Mouse (Mus musculus) stomach, postnatal 0 days (tissue): ENCODE measurements around the gene Iqce. TPM values are rescaled to one million over a fixed set of nuclear protein-coding genes. Genes with fewer than 3 reads are reported as not detected.

Experiments
- ATAC-seq: fragments of 200-750 bp; cut with Nextera tagmentation; 2 replicates; pipeline ENCODE4 v1.8.0; 2017; ENCODE audit not compliant: low FRiP score, low TSS enrichment
- DNase-seq: peaks from one replicate; pipeline ENCODE4 v3.0.0-alpha.2; 2016; ENCODE audit warnings: low spot score
- H3K27ac ChIP-seq: fragments of 300-500 bp; sonication (generic); replicated peaks from 2 replicates; pipeline ENCODE4 v1.5.1; 2014; ENCODE audit warnings: mild to moderate bottlenecking, control low read depth
- H3K27me3 ChIP-seq: fragments of 300-500 bp; sonication (generic); 2 replicates; pipeline ENCODE4 v1.6.1; 2014; ENCODE audit warnings: low read length; ENCODE audit not compliant: control insufficient read depth, insufficient read depth
- H3K36me3 ChIP-seq: fragments of 300-500 bp; sonication (generic); 2 replicates; pipeline ENCODE4 v1.6.1; 2014; ENCODE audit warnings: low read length, mixed read lengths; ENCODE audit not compliant: control insufficient read depth, insufficient read depth
- H3K4me1 ChIP-seq: fragments of 300-500 bp; sonication (generic); replicated peaks from 2 replicates; pipeline ENCODE4 v1.6.1; 2014; ENCODE audit warnings: antibody characterized with exemption; ENCODE audit not compliant: control insufficient read depth, insufficient read depth
- H3K4me2 ChIP-seq: fragments of 300-500 bp; sonication (generic); replicated peaks from 2 replicates; pipeline ENCODE4 v1.6.1; 2014; ENCODE audit warnings: low read depth, mild to moderate bottlenecking, control low read depth, moderate library complexity
- H3K4me3 ChIP-seq: fragments of 300-500 bp; sonication (generic); 2 replicates; pipeline ENCODE4 v1.5.1; 2014; ENCODE audit warnings: low read depth, low read length, control low read depth
- H3K9ac ChIP-seq: fragments of 300-500 bp; sonication (generic); 2 replicates; pipeline ENCODE4 v1.6.1; 2014; ENCODE audit warnings: mild to moderate bottlenecking, low read length, control low read depth, mixed read lengths
- H3K9me3 ChIP-seq: fragments of 300-500 bp; sonication (generic); 2 replicates; pipeline ENCODE4 v1.6.1; 2016; ENCODE audit warnings: low read length; ENCODE audit not compliant: control insufficient read depth
- CTCF ChIP-seq: IDR thresholded peaks from 2 replicates; pipeline ENCODE4 v1.5.1; 2016; ENCODE audit warnings: antibody characterized with exemption, low read depth, mild to moderate bottlenecking, moderate library complexity
- EP300 ChIP-seq: optimal IDR thresholded peaks from 2 replicates; pipeline ENCODE3; 2016; ENCODE audit warnings: antibody characterized with exemption
- WGBS: fragments of 180-500 bp; shearing (Covaris S2); extraction: QIAGEN DNeasy Blood & Tissue Kit; methylation state at CpG from one replicate; pipeline ENCODE4 v1.1.7; 2014; 5-methylcytosine and 5-hydroxymethylcytosine counted together
- polyA plus RNA-seq: library from polyadenylated mRNA; unstranded; fragments of >200 nt; fragmentation: Nextera tagmentation; extraction: Ambion mirVana; gene quantifications from 2 replicates; pipeline ENCODE4 v1.2.1, GENCODE M21; 2015

Gene Iqce
- polyA plus RNA-seq, 1 experiment from 2014 or later = 6.0 TPM

GRCm38 (mm10) chr5:140623791-140624190, 78.4 kb downstream of the Iqce start:
- Histone ChIP-seq H3K4me1 (no peaks in the 10 kb centered on the region), H3K9me3 (no peaks in the 10 kb centered on the region), H3K27me3 (no peaks in the 10 kb centered on the region), H3K36me3 (peaks cover 33% of the 10 kb centered on the region), H3K4me3 (no peak overlapping the region), H3K9ac (no peak overlapping the region), H3K4me2 (no peak overlapping the region), H3K27ac (no peak overlapping the region)
- no peak for TF ChIP-seq EP300
- no peak for TF ChIP-seq CTCF
- no peak for ATAC-seq
- WGBS = 71% methylated on average over 4 of the region's 4 CpGs
- no peak for DNase-seq

- Histone ChIP-seq H3K9me3 (no peaks in the 10 kb centered on the region), H3K4me2 (no peak overlapping the region), H3K36me3 (peaks cover 30% of the 10 kb centered on the region), H3K4me1 (no peaks in the 10 kb centered on the region), H3K27me3 (no peaks in the 10 kb centered on the region), H3K4me3 (no peak overlapping the region), H3K9ac (no peak overlapping the region), H3K27ac (no peak overlapping the region)
- DNase-seq = no peak
- WGBS = 88% methylated on average over 23 of the region's 23 CpGs
- ATAC-seq = no peak; the same call in 1 of the 2 replicates
- TF ChIP-seq EP300 (no peak), CTCF (no peak)
These were observed 79.1 kb downstream of the Iqce start for GRCm38 (mm10) chr5:140622978-140623670.

GRCm38 (mm10) chr5:140621517-140621916, 80.7 kb downstream of the Iqce start:
- H3K27me3 ChIP-seq = no peaks in the 10 kb centered on the region
- no peak for ATAC-seq
- H3K27ac ChIP-seq = no peak overlapping the region
- H3K9me3 ChIP-seq = no peaks in the 10 kb centered on the region
- H3K36me3 ChIP-seq = peaks cover 17% of the 10 kb centered on the region
- WGBS = 71% methylated on average over 10 of the region's 10 CpGs
- TF ChIP-seq EP300 (no peak), CTCF (peak; percentile 20; the same call in 1 of the 2 replicates)
- H3K9ac ChIP-seq = no peak overlapping the region
- no peak for DNase-seq
- H3K4me1 ChIP-seq = no peaks in the 10 kb centered on the region
- no peak overlapping the region for H3K4me3 ChIP-seq
- no peak overlapping the region for H3K4me2 ChIP-seq

GRCm38 (mm10) chr5:140621092-140621491, 81.1 kb downstream of the Iqce start:
- H3K27me3 ChIP-seq = no peaks in the 10 kb centered on the region
- no peak overlapping the region for H3K4me2 ChIP-seq
- no peaks in the 10 kb centered on the region for H3K4me1 ChIP-seq
- no peak for TF ChIP-seq CTCF
- TF ChIP-seq EP300 = no peak
- H3K27ac ChIP-seq = no peak overlapping the region
- no peak for ATAC-seq
- WGBS = 69% methylated on average over 9 of the region's 9 CpGs
- H3K4me3 ChIP-seq = no peak overlapping the region
- peaks cover 17% of the 10 kb centered on the region for H3K36me3 ChIP-seq
- H3K9ac ChIP-seq = no peak overlapping the region
- no peaks in the 10 kb centered on the region for H3K9me3 ChIP-seq
- no peak for DNase-seq

GRCm38 (mm10) chr5:140619895-140620736, 82.1 kb downstream of the Iqce start:
- H3K4me2 ChIP-seq = no peak overlapping the region
- H3K4me1 ChIP-seq = no peaks in the 10 kb centered on the region
- H3K27ac ChIP-seq = no peak overlapping the region
- H3K9ac ChIP-seq = no peak overlapping the region
- no peaks in the 10 kb centered on the region for H3K9me3 ChIP-seq
- H3K36me3 ChIP-seq = peaks cover 17% of the 10 kb centered on the region
- ATAC-seq (no peak), DNase-seq (no peak)
- no peak overlapping the region for H3K4me3 ChIP-seq
- WGBS = 57% methylated on average over 7 of the region's 7 CpGs
- no peaks in the 10 kb centered on the region for H3K27me3 ChIP-seq
- TF ChIP-seq EP300 (no peak), CTCF (no peak)
